Mouse (Mus musculus) activated CD4-positive, CD25-positive, alpha-beta regulatory T cell, adult 4 months (primary cell): ENCODE data around the gene Rasl10b. TPM values are rescaled to one million over a fixed set of nuclear protein-coding genes. Genes with fewer than 3 reads are reported as not detected.

ENCODE experiments used
- ATAC-seq: one replicate; pipeline ENCODE4 v1.8.0; 2017
- polyA plus RNA-seq, 2 experiments: library from polyadenylated mRNA; unstranded; fragments of 100-300 nt; shearing (Covaris generic); gene quantifications; one replicate each; pipeline ENCODE4 v1.2.1; 2017

Rasl10b gene
- polyA plus RNA-seq, 2 experiments from 2014 or later: not detected

DNA sequence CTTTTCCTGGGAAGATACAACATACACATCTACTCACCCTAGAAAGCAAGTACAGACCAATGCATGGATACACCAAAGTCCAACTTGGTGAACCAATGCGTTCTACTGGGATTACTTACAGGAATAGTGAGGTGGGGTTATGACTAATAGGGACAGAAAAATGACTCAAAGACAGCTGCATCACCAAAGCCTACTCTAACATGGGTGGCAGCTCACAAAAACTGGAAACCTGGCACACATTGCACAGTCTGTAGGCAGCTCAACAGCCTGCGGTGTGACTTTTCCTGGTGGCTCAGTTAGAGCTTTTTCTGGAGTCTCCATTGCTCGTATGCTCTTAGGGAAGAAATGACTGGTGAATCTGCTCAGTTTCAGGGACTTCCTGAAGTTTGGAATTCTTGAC is 59.8 kb downstream of the Rasl10b start:
- no peak for ATAC-seq

Other genes starting within 250 kb of the Rasl10b start
- under 1 TPM; 0.19 to 0.44 TPM for gene Slfn4, start 234.0 kb upstream of the Rasl10b start, polyA plus RNA-seq
- gene Slfn3, start 217.8 kb upstream of the Rasl10b start, polyA plus RNA-seq: 1 to 10 TPM; 4.1 to 4.6 TPM
- not detected for gene Slfn14, start 122.4 kb upstream of the Rasl10b start, polyA plus RNA-seq
- 10 to 100 TPM; 51.1 to 58.1 TPM for gene Ap2b1, start 110.1 kb upstream of the Rasl10b start, polyA plus RNA-seq
- 10 to 100 TPM; 12.2 to 16.4 TPM for gene Pex12, start 106.6 kb upstream of the Rasl10b start, polyA plus RNA-seq
- gene Gas2l2, start 20.3 kb downstream of the Rasl10b start, polyA plus RNA-seq: not detected
- under 1 TPM; 0.71 to 0.92 TPM for gene 1700020L24Rik, start 28.5 kb downstream of the Rasl10b start, polyA plus RNA-seq
- gene Mmp28, start 53.9 kb downstream of the Rasl10b start, polyA plus RNA-seq: not detected
- gene Taf15, start 63.9 kb downstream of the Rasl10b start, polyA plus RNA-seq: 10 to 100 TPM; 10.8 to 12.5 TPM
- under 1 TPM; 0.25 to 0.46 TPM for gene Heatr9, start 113.0 kb downstream of the Rasl10b start, polyA plus RNA-seq
- gene Ccl5, start 121.4 kb downstream of the Rasl10b start, polyA plus RNA-seq: 100 to 1,000 TPM; 462 to 551 TPM
- under 1 TPM in 1 of 2 experiments, not detected in 1; 0.67 TPM for gene Ccl9, start 169.5 kb downstream of the Rasl10b start, polyA plus RNA-seq
- gene Ccl6, start 183.9 kb downstream of the Rasl10b start, polyA plus RNA-seq: 1 to 10 TPM in 1 of 2 experiments, not detected in 1; 1.4 TPM
- 1 to 10 TPM in 1 of 2 experiments, not detected in 1; 2.2 TPM for gene Rpl9-ps1, start 236.5 kb downstream of the Rasl10b start, polyA plus RNA-seq
- gene Ccl3, start 240.2 kb downstream of the Rasl10b start, polyA plus RNA-seq: 1 to 10 TPM; 1.2 to 5.1 TPM